Mouse (Mus musculus): Measurements from ENCODE around the gene Crb2.

Crb2 gene

GRCm38 (mm10) chr2:37766027-37766761 is 9.9 kb upstream of the Crb2 start:
- no peak for DNase-seq (ENCODE audit: low spot score in 2 of 2)

GRCm38 (mm10) chr2:37767080-37767547 is 8.9 kb upstream of the Crb2 start:
- DNase-seq (ENCODE audit: low spot score in 2 of 2), result no peak

- no peak for DNase-seq (ENCODE audit: low spot score in 2 of 2)
Observed at GRCm38 (mm10) chr2:37767739-37768138, 8.3 kb upstream of the Crb2 start.

GRCm38 (mm10) chr2:37768903-37769302 is 7.1 kb upstream of the Crb2 start:
- peak in 1 of 2 experiments; percentile 56 for DNase-seq (ENCODE audit: low spot score in 2 of 2)

GRCm38 (mm10) chr2:37769793-37770192 is 6.3 kb upstream of the Crb2 start:
- DNase-seq (ENCODE audit: low spot score in 2 of 2), result no peak

GRCm38 (mm10) chr2:37771618-37772285 is 4.3 kb upstream of the Crb2 start:
- peak; percentile 79 to 81 for DNase-seq (ENCODE audit: low spot score in 2 of 2)

GRCm38 (mm10) chr2:37774571-37774970 is 1.5 kb upstream of the Crb2 start:
- no peak for DNase-seq (ENCODE audit: low spot score in 2 of 2)

GRCm38 (mm10) chr2:37776611-37777411 is 762 bp downstream of the Crb2 start:
- DNase-seq (ENCODE audit: low spot score in 2 of 2), result no peak

- DNase-seq (ENCODE audit: low spot score in 2 of 2), result no peak
Observed at GRCm38 (mm10) chr2:37777958-37778720, 2.1 kb downstream of the Crb2 start.

GRCm38 (mm10) chr2:37780270-37780929 is 4.4 kb downstream of the Crb2 start:
- peak; percentile 27 to 51 for DNase-seq (ENCODE audit: low spot score in 2 of 2)

- DNase-seq (ENCODE audit: low spot score in 2 of 2), result no peak
Observed at GRCm38 (mm10) chr2:37781421-37781820, 5.4 kb downstream of the Crb2 start.

- DNase-seq (ENCODE audit: low spot score in 2 of 2), result no peak
Observed at GRCm38 (mm10) chr2:37782002-37782401, 6.0 kb downstream of the Crb2 start.

- peak in 1 of 2 experiments; percentile 22 for DNase-seq (ENCODE audit: low spot score in 2 of 2)
Observed at GRCm38 (mm10) chr2:37784473-37784872, 8.4 kb downstream of the Crb2 start.

GRCm38 (mm10) chr2:37786461-37786860 is 10.4 kb downstream of the Crb2 start:
- DNase-seq (ENCODE audit: low spot score in 2 of 2), result no peak

- DNase-seq (ENCODE audit: low spot score in 2 of 2), result no peak
Observed at GRCm38 (mm10) chr2:37788176-37788962, 12.3 kb downstream of the Crb2 start.

- DNase-seq (ENCODE audit: low spot score in 2 of 2), result no peak
Observed at GRCm38 (mm10) chr2:37789029-37789428, 13.0 kb downstream of the Crb2 start.

- no peak for DNase-seq (ENCODE audit: low spot score in 2 of 2)
Observed at GRCm38 (mm10) chr2:37789995-37790394, 13.9 kb downstream of the Crb2 start.

GRCm38 (mm10) chr2:37790738-37791137 is 14.7 kb downstream of the Crb2 start:
- no peak for DNase-seq (ENCODE audit: low spot score in 2 of 2)

GRCm38 (mm10) chr2:37791340-37791739 is 15.3 kb downstream of the Crb2 start:
- DNase-seq (ENCODE audit: low spot score in 2 of 2), result no peak

GRCm38 (mm10) chr2:37796021-37796420 is 20.0 kb downstream of the Crb2 start:
- DNase-seq (ENCODE audit: low spot score in 2 of 2), result no peak

Data from urinary bladder, postnatal 36 days (tissue).